ENCODE assay signal across 9 mouse cellular contexts in the genomic region with DNA sequence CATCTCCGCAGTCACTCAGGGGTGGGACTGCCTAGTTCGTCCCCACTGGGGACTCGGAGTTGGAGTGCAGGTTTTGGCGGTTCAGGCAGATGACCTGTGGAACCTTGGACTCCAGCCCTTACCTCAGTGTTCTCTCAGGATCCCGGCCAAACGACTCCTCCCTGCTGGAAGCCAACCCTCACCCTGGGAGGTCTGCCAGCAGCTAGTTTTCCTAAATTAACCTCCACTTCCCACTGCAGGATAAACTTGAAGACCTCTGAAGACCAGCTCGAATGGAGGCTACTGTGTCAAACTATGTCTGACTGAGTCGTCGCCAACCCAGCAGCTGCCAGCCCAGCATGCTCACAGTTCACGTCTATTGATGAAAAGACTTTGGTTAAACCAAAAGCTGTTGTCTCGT.
A peak's percentile ranks its signal among the peaks of the same experiment; 100 is the strongest.
DNase-seq lines count a peak whose midpoint lies in the region; ATAC-seq and TF ChIP-seq lines count a peak whose summit lies in the region.
"Had no signal": no experiment of that assay in that cellular context is flagged by ENCODE, and none has a peak within 500 bp of the region (broad histone marks: within the 10 kb centered on the region; RNA-seq: fewer than 3 reads in every experiment).

No protein-coding gene starts in this region.

- no peaks in the 10 kb centered on the region for H3K36me3 ChIP-seq in liver, adult 2 months (ENCODE audit: control insufficient read depth, insufficient read depth, low read length)
- H3K36me3 ChIP-seq in midbrain, embryonic 14.5 days (ENCODE audit: control insufficient read depth, insufficient read depth, low read length) = no peaks in the 10 kb centered on the region

- no peak overlapping the region for H3K27ac ChIP-seq in liver, adult 2 months (replicated peaks; ENCODE audit: insufficient read depth, low read depth, low read length)
- no peak overlapping the region for H3K27ac ChIP-seq in midbrain, embryonic 14.5 days (replicated peaks; ENCODE audit: low read depth, low read length)

- H3K4me1 ChIP-seq in liver, adult 2 months (ENCODE audit: control insufficient read depth, insufficient read depth, low read length) = peaks cover 8% of the 10 kb centered on the region
- 0 out of 2 replicates have a peak, but pooled peaks cover 2% of the 10 kb centered on the region for H3K4me1 ChIP-seq in midbrain, embryonic 14.5 days (ENCODE audit: control insufficient read depth, insufficient read depth, low read length)

- ATAC-seq in midbrain, embryonic 14.5 days (ENCODE audit: low FRiP score, low TSS enrichment) = no peak

- DNase-seq in liver, adult 2 months (ENCODE audit: extremely low read depth, low read depth, low spot score) = peak; percentile 81
- no peak for DNase-seq in liver
- DNase-seq in cerebellum, postnatal 25 days = peak; percentile 80 to 83
- DNase-seq in kidney, adult 18-20 months = peak; percentile 78
- peak; percentile 71 for DNase-seq in testis, postnatal 10 days (ENCODE audit: low spot score)
- no peak for DNase-seq in midbrain, embryonic 14.5 days
- DNase-seq in thymus, postnatal 14 days = no peak
- no peak for DNase-seq in spleen, adult 12 weeks (ENCODE audit: low spot score)

- no peak overlapping the region for H3K9ac ChIP-seq in liver, adult 2 months (ENCODE audit: low read depth, low read length)
- H3K9ac ChIP-seq in midbrain, embryonic 14.5 days (replicated peaks; ENCODE audit: low read length) = no peak overlapping the region

- no peaks in the 10 kb centered on the region for H3K27me3 ChIP-seq in liver, adult 2 months (ENCODE audit: control insufficient read depth, insufficient read depth, low read length)
- H3K27me3 ChIP-seq in midbrain, embryonic 14.5 days (ENCODE audit: control insufficient read depth, insufficient read depth, low read length) = no peaks in the 10 kb centered on the region
- H3K27me3 ChIP-seq: CH12.LX had no signal

- H3K4me2 ChIP-seq in midbrain, embryonic 14.5 days (ENCODE audit: low read length) = no peak overlapping the region

- 14% methylated on average over 11 of the region's 11 CpGs for WGBS in liver, adult 2 months
- 67% methylated on average over 11 of the region's 11 CpGs for WGBS in midbrain, embryonic 14.5 days

- TF ChIP-seq CTCF in liver, adult 2 months (IDR thresholded peaks at IDR 0.05; ENCODE audit: low read depth, low read length) = no peak

- H3K79me2 ChIP-seq in liver, adult 2 months (ENCODE audit: control insufficient read depth, insufficient read depth, low read length) = no peaks in the 10 kb centered on the region

- no peak for TF ChIP-seq POLR2A in liver, adult 2 months (IDR thresholded peaks at IDR 0.05; ENCODE audit: extremely low read depth, insufficient read depth, low read length)

- H3K9me3 ChIP-seq in midbrain, embryonic 14.5 days (ENCODE audit: control insufficient read depth, low read length) = no peaks in the 10 kb centered on the region

- H3K4me3 ChIP-seq in liver, adult 2 months (ENCODE audit: insufficient read depth, low read depth, low read length) = no peak overlapping the region
- H3K4me3 ChIP-seq in midbrain, embryonic 14.5 days (replicated peaks; ENCODE audit: low read depth, low read length) = no peak overlapping the region

Comparison
In these comparisons a context has a peak if more than half of its experiments do, and no peak if none do; other contexts are left out.
1. DNase-seq: peak in liver, adult 2 months (single experiment), cerebellum, postnatal 25 days (2 of 2), kidney, adult 18-20 months (single experiment) and testis, postnatal 10 days (single experiment); none in liver (single experiment), midbrain, embryonic 14.5 days (single experiment), thymus, postnatal 14 days (single experiment) and spleen, adult 12 weeks (single experiment).